Mouse (Mus musculus): ENCODE results near the gene Cnot1.
"Not testable (repeated sequence)": the region's sequence is repeated elsewhere in the genome, so short reads cannot be mapped to it uniquely, and the experiment has no call there.

Gene Cnot1

DNA sequence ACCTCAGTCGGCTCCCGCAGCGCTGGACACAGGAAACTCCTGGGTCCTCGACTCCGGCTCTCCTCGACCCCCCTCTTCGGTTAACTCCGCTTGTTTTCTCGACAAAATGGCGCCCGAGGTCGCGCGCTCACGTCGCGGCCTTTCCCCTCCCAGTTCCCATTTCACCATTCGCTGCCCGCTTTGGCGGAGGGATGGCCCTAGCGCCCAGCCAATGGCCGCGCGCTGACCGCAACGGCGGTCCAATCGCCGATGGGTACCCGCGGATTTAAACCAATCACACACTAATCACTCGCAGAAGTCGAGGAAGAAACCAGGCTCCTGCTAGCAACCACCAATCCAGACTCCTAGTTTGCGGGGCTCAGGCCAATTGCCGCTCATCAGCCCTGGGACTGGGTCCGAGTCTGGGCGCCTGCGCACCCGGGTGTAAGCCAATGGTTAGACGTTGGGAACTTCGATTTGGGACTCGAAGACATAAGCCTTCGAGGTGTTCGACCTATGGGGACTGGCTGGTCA is at the start of gene Cnot1:
Gene Cnot1 (minus strand): TSS at position 134 of the 513 bp plus-strand sequence.
- peak; percentile 96 to 98 for DNase-seq

- no peak for DNase-seq
These were observed 46.9 kb upstream of the Cnot1 start for GRCm38 (mm10) chr8:95854174-95854573.

GRCm38 (mm10) chr8:95853102-95853843 is 46.0 kb upstream of the Cnot1 start, which contains the start of gene Slc38a7:
Slc38a7 (minus strand) TSS chr8:95853539.
- peak; percentile 75 to 79 for DNase-seq

DNA sequence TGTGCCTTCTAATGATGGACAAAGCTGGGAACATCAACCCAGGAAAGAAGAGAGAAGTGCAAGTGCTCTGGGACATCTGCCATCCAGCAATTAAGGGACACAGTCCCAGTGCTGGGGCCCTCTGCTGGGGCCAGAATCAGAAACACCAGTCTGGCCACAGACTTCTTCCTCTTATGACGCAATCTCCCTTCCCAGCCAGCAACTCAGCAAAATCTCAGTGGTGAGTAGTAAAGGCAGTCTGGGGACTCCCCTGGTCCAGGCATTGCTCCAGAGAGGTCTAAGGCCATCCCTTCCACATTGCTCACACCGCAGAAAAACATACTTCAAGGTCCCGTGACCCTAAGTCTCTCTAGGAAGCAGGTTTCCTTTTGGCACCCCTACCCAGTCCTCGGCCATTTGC is 45.0 kb upstream of the Cnot1 start:
- peak; percentile 17 to 27 for DNase-seq

GRCm38 (mm10) chr8:95850326-95850725 is 43.1 kb upstream of the Cnot1 start:
- DNase-seq: no peak

GRCm38 (mm10) chr8:95848734-95849464 is 41.6 kb upstream of the Cnot1 start:
- no peak for DNase-seq

DNA sequence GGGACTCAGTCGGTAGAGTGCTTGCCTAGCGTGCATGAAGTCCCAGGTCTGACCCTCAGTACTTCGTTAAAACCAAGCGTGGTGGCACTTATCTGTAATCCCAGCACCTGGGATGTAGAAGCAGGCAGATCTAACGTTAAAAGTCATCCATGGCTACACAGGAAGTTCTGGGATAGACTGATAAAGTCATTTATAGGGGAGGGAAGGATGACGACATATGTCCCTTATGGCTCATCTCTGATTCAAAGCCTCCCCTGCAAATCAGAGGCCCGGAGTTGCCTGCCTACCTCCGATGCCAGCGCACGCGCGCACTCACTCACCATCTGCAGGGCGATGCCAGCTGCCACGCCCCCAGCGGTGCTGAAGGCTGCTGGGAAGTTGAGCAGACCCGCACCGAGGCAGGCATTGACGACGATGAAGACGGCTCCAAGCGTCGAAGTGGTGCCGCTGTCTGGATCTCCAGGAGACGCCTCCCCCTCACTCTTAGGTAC is 40.8 kb upstream of the Cnot1 start:
- no peak for DNase-seq

DNA sequence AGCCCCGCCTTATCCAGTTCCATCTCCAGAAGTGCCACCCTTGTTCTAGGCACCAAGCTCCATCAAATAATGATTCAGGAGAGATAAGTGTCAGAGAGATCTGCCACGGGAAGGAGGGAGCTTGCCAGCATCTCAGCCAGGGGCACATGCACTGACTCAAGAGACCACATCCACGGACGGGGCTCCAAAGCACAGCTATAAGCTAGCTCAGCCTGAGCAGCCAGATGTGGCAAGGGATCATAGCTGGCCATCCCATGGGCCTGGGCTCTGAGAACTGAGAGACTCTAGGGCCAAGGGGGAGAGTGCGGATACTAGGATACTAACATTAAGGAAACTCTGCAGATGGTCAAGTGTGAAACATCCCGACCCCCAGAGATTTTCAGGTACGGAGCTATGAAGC is 37.8 kb upstream of the Cnot1 start:
- no peak for DNase-seq

DNA sequence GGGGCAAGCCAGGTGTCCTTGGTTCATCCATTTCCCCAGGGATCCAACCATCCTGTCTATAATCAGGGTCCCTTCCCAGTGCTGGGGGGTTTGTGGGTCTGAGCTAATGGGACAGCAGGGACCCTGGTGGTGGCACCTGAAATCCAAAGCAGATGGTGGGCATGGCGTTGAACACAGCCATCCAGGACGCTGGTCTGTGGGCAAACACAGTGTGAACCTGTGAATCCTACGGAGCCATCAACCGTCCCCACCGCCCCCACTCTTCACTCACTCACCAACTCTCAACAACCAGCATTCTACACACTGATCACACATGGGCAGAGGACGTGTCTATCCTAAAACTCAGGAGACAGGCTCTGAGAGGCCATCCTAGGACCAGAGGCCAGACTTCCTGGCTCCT is 36.7 kb upstream of the Cnot1 start:
- DNase-seq: no peak

GRCm38 (mm10) chr8:95841436-95841835 is 34.2 kb upstream of the Cnot1 start:
- DNase-seq: no peak

DNA sequence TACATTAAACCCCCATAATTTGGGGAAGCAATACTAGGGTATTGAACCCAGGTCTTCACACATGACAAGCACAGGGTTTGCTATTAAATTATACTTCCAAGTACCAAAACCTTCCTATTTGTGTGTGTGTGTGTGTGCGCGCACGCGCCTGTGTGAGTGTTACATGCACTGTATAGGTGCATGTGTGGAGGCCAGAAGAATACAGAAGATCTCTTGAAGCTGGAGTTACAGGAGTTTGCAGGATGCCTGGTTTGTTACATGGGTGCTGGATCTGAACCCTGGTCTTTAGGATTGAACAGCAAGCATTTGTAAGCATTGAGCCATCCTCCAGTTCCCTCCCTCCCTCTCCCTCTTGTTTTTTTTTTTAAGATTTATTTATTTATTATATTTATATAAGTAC is 32.0 kb upstream of the Cnot1 start:
- no peak for DNase-seq

GRCm38 (mm10) chr8:95837266-95837665 is 30.0 kb upstream of the Cnot1 start:
- no peak for DNase-seq

DNA sequence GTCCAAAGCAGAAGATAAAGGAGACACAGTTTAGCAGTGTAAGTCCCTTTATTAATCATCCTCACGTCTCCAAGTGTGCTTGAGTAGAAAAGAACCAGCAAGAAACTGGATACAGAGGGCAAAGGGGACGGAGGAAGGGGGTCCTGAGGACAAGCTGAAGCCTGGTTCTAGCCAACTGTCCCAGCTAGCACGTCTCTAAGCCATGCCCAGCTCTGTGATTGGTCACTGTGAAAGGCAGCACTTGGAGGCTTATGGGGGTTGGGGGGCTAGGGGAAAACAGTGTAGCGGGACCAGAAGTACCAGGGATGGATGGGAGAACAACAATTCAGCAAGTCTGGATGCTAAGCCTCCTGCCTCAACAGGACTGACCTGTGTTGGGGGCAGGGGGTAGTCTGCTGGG is 28.6 kb upstream of the Cnot1 start:
- DNase-seq: no peak

GRCm38 (mm10) chr8:95833435-95833984 is 26.2 kb upstream of the Cnot1 start:
- DNase-seq: no peak

DNA sequence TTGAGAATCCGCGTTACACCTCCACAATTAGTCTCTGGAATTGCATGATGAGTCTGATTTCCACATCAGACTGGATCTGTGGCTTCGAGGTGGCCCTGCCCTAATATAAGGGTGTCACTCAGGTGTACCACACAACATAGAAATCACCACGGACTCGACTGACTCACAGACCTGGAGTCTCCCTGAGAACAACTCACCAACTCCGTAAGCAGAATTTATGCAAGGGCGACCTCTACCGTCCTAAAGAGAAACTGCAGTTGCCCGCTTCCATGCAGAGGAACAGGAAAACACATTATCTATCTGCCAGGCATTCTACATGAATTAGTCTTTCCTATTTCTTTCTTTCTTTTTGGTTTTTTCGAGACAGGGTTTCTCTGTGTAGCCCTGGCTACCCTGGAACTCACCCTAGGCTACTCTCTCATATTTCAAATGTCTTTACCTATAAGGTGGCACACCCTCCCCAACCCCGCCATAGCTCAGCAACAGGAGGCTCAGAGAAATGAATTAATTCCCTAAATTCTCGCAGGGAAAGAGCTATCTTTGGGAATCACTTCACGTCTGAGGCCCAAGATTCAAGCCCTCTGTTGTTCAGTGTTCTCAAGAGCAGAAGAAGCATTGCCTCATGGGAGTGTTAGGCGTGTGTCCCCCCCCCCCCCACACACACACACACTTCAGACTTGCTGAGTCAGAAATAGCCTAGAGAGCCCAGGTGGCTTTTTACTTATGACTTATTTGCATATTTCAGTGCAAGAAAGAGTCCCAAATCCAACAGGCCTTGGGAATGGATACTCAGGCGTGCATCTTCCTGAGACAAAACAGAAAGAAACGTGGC is 25.6 kb upstream of the Cnot1 start:
- DNase-seq: peak; percentile 90 to 91

- DNase-seq: no peak
These were observed 22.9 kb upstream of the Cnot1 start for GRCm38 (mm10) chr8:95830144-95830543.

GRCm38 (mm10) chr8:95825162-95825561 is 17.9 kb upstream of the Cnot1 start, which contains the start of gene Sap18b:
Sap18b (plus strand) TSS chr8:95825346.
- not testable (repeated sequence) for DNase-seq

- no peak for DNase-seq
These were observed 15.4 kb upstream of the Cnot1 start for GRCm38 (mm10) chr8:95822699-95823098.

- DNase-seq: no peak
These were observed 14.8 kb upstream of the Cnot1 start for GRCm38 (mm10) chr8:95822096-95822495.

DNA sequence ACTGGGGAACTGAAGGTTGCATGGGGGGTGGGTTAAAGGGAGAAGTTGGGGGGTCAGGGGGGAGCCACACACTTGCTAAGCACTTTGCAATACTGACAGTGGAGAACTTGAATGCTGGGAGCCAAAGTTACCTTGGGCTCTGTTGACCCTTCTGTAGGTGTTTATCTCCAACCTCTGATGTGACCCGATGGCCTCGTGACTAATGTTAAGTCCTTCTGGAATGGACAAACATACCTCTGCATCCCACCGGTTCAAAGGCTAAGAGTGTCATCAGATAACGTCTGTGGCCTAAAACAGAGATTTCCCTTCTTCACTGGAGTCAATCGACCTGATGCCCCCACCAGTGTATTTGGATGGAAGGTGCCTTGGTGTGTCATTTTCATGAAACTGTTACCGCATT is 14.0 kb upstream of the Cnot1 start:
- DNase-seq: no peak

- no peak for DNase-seq
These were observed 10.9 kb upstream of the Cnot1 start for GRCm38 (mm10) chr8:95818211-95818610.

- no peak for DNase-seq
These were observed 10.3 kb upstream of the Cnot1 start for GRCm38 (mm10) chr8:95817597-95817996.

All from cerebellum, postnatal 14 days (tissue).